Mouse (Mus musculus): ENCODE results near the gene Gad2. TPM values are rescaled to one million over a fixed set of nuclear protein-coding genes. Genes with fewer than 3 reads are reported as not detected.
A peak's percentile ranks its signal among the peaks of the same experiment; 100 is the strongest.
"Not testable (repeated sequence)": the region's sequence is repeated elsewhere in the genome, so short reads cannot be mapped to it uniquely, and the experiment has no call there.

Gene Gad2
- 41.6 and 50.7 TPM in 2 replicates for total RNA-seq (2014; rRNA removed)
- polyA plus RNA-seq (2015; fragmentation: Nextera tagmentation; extraction: Ambion mirVana): 34.6 and 50.5 TPM in 2 replicates

- Histone ChIP-seq H3K27ac (ENCODE audit: low read depth, low read length) (peak within 1 kb of the TSS; percentile 94), H3K9me3 (ENCODE audit: low read length) (no peaks in the 10 kb centered on the region), H3K4me3 (ENCODE audit: low read depth, low read length) (peak within 1 kb of the TSS; percentile 50), H3K4me2 (ENCODE audit: low read depth) (peak within 1 kb of the TSS; percentile 73), H3K27me3 (ENCODE audit: insufficient read depth, low read length) (peaks cover 7% of the 10 kb centered on the region; the same call in 1 of the 2 replicates), H3K9ac (peak within 1 kb of the TSS; percentile 69), H3K4me1 (ENCODE audit: insufficient read depth) (no peaks in the 10 kb centered on the region; the same call in 1 of the 2 replicates), H3K36me3 (ENCODE audit: insufficient read depth) (no peaks in the 10 kb centered on the region)
- TF ChIP-seq CTCF (IDR thresholded peaks at IDR 0.05; ENCODE audit: low read depth): peak; percentile 2; the same call in 1 of the 2 replicates
- ATAC-seq (peak; percentile 81), DNase-seq (peak; percentile 80)
- WGBS: under 1% methylated on average over 54 of the region's 55 CpGs
Measured at GRCm38 (mm10) chr2:22621828-22622731, at the start of gene Gad2. Gad2 (plus strand) TSS chr2:22622205.

GRCm38 (mm10) chr2:22587469-22588169 lies 34.4 kb upstream of the Gad2 start:
- not testable (repeated sequence) for H3K36me3 ChIP-seq (ENCODE audit: insufficient read depth); H3K4me2 ChIP-seq (ENCODE audit: low read depth); H3K9ac ChIP-seq; H3K4me3 ChIP-seq (ENCODE audit: low read depth, low read length); H3K4me1 ChIP-seq (ENCODE audit: insufficient read depth); H3K9me3 ChIP-seq (ENCODE audit: low read length); H3K27ac ChIP-seq (ENCODE audit: low read depth, low read length); DNase-seq; H3K27me3 ChIP-seq (ENCODE audit: insufficient read depth, low read length)
- ATAC-seq: peak; percentile 68
- 86% methylated on average over 14 of the region's 14 CpGs for WGBS

- not testable (repeated sequence) for H3K4me3 ChIP-seq (ENCODE audit: low read depth, low read length); H3K27me3 ChIP-seq (ENCODE audit: insufficient read depth, low read length); H3K9ac ChIP-seq; DNase-seq; H3K27ac ChIP-seq (ENCODE audit: low read depth, low read length); H3K4me2 ChIP-seq (ENCODE audit: low read depth); H3K4me1 ChIP-seq (ENCODE audit: insufficient read depth); H3K36me3 ChIP-seq (ENCODE audit: insufficient read depth); H3K9me3 ChIP-seq (ENCODE audit: low read length)
- ATAC-seq: peak; percentile 40
- 83% methylated on average over 5 of the region's 5 CpGs for WGBS
Measured at GRCm38 (mm10) chr2:22588170-22588541, 33.8 kb upstream of the Gad2 start.

GRCm38 (mm10) chr2:22588673-22589381 lies 33.2 kb upstream of the Gad2 start:
- H3K9ac ChIP-seq; H3K27ac ChIP-seq (ENCODE audit: low read depth, low read length); H3K36me3 ChIP-seq (ENCODE audit: insufficient read depth); H3K4me2 ChIP-seq (ENCODE audit: low read depth); DNase-seq; H3K9me3 ChIP-seq (ENCODE audit: low read length); H3K4me1 ChIP-seq (ENCODE audit: insufficient read depth); H3K27me3 ChIP-seq (ENCODE audit: insufficient read depth, low read length); H3K4me3 ChIP-seq (ENCODE audit: low read depth, low read length): not testable (repeated sequence)
- 66% methylated on average over 12 of the region's 12 CpGs for WGBS
- peak; percentile 90 for ATAC-seq

GRCm38 (mm10) chr2:22589382-22590205 lies 32.4 kb upstream of the Gad2 start:
- not testable (repeated sequence) for H3K4me1 ChIP-seq (ENCODE audit: insufficient read depth); H3K9ac ChIP-seq; H3K27me3 ChIP-seq (ENCODE audit: insufficient read depth, low read length); H3K36me3 ChIP-seq (ENCODE audit: insufficient read depth); H3K9me3 ChIP-seq (ENCODE audit: low read length); H3K4me2 ChIP-seq (ENCODE audit: low read depth); H3K4me3 ChIP-seq (ENCODE audit: low read depth, low read length); H3K27ac ChIP-seq (ENCODE audit: low read depth, low read length); DNase-seq
- WGBS: 90% methylated on average over 16 of the region's 17 CpGs
- peak; percentile 83 for ATAC-seq

GRCm38 (mm10) chr2:22590206-22590490 lies 31.9 kb upstream of the Gad2 start:
- no peak for ATAC-seq
- no peak for TF ChIP-seq CTCF (IDR thresholded peaks at IDR 0.05; ENCODE audit: low read depth)
- H3K4me3 ChIP-seq (ENCODE audit: low read depth, low read length): no peak overlapping the region

More at GRCm38 (mm10) chr2:22590206-22590490, 31.9 kb upstream of the Gad2 start:
- no peak overlapping the region for H3K9ac ChIP-seq
- no peaks in the 10 kb centered on the region for H3K4me1 ChIP-seq (ENCODE audit: insufficient read depth)
- no peak for DNase-seq
- no peaks in the 10 kb centered on the region for H3K27me3 ChIP-seq (ENCODE audit: insufficient read depth, low read length)
- H3K27ac ChIP-seq (ENCODE audit: low read depth, low read length): no peak overlapping the region
- H3K4me2 ChIP-seq (ENCODE audit: low read depth): no peak overlapping the region
- no peaks in the 10 kb centered on the region for H3K9me3 ChIP-seq (ENCODE audit: low read length)
- no peaks in the 10 kb centered on the region for H3K36me3 ChIP-seq (ENCODE audit: insufficient read depth)
